Mouse (Mus musculus) layer of hippocampus, adult 11-12 months (tissue): ENCODE measurements around the gene Cfap54.

Source experiments
- DNase-seq: peaks from one replicate; pipeline ENCODE4 v3.0.0; 2022; ENCODE audit warnings: low spot score

Gene Cfap54

DNA sequence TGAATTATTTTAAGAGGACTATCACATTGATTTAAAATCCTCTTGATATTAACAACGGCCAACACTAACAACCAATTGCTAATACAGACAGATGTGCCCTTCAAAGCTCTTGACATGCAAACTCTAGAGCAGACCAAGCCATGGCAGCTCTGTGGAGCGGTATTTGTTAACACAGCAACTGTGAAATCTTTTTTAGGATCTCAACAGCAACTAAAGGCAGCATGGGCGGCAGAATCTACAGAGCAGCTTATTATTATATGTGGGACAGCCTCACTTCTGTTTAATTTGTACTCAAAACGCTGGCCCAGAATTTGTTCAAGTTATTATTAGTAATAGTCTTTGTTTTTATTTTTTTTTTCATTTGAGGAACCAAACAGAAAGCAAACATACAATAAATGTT is 28.1 kb downstream of the Cfap54 start:
- peak; percentile 25 for DNase-seq

DNA sequence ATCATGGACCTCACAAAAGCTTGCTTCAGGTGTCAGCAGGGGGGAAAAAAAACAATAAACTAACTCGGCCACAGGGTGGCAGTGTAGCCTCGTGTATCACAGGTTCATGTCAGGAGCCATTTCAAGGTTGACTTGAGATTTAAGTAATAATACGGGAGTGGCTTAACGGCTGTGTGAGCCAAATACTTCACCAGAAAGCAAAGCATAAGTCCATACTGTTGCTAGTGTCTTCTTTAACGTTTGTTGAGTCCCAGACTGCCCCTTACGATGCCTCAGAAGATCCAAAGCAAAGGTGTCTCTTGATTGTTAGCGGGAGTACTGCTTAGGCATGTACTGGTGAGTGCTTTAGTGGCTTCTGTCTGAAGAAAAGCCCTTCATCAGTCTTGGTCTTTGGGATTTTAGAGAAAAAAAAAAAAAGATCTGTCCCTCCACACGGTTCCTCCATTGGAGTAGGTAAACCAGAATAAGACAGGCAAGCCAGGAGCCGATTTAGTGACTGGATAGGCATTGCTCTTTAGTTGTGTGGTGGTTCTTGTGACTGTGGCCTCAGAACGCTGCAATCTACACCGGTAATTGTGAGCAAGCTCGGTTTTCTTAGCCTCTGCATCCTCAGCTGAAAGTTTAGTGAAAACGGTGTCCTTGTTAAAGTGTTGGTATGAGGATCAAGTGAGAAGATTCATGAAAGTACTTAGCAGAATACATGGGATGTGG is 30.2 kb downstream of the Cfap54 start:
- DNase-seq, result peak; percentile 84

DNA sequence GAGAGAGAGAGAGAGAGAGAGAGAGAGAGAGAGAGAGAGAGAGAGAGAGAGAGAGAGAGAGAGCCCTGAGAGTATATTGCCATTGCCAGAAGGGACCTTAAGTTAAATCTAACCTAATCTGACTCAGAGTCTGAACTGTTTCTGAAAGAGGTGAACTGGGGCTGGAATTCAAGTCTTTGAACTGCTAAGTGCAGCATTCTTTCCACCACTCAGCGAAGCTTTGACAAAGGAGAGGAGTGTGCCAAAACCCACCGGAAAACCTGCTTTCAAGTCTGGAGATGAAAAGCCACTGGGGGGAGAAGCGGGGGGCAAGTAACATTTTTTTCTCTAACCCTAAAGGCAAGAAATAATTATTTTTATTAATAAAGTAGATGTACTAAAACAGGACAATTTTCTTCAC is 30.8 kb downstream of the Cfap54 start:
- DNase-seq, result no peak

DNA sequence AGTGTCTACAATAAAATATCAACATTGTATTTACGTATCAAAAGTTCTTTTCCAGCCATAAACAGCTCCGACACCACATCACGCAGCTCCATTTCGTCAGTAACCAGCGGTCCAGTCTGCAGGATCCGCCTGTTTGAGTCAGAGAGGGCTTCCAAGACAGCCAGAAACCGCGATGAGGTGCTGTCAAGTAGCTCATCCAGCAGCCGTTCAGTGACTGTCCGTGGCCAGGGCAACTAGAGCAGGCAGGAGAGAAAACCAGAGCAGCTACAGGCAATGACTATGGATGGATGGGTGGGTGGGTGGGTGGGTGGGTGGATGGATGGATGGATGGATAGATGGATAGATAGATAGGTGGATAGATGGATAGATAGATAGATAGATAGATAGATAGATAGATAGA is 38.2 kb downstream of the Cfap54 start:
- no peak for DNase-seq

DNA sequence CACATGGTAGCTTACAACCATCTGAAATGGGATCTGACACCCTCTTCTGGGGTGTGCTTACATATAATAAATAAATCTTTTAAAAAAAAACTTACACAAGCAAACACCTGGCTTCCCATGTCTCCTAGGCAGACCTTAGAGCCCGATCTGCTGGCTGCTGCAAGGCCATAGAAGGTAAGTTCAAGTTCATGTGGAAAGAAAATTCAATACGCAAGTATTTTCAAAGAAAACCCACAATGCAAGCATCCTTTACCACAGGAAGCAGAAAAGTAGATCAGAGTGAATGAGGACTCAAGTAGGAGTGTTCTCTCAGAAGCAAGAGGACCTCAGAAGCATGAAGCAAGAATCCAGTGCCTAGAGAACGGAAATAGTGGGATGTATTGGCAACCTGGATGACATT is 39.6 kb downstream of the Cfap54 start:
- DNase-seq, result no peak

DNA sequence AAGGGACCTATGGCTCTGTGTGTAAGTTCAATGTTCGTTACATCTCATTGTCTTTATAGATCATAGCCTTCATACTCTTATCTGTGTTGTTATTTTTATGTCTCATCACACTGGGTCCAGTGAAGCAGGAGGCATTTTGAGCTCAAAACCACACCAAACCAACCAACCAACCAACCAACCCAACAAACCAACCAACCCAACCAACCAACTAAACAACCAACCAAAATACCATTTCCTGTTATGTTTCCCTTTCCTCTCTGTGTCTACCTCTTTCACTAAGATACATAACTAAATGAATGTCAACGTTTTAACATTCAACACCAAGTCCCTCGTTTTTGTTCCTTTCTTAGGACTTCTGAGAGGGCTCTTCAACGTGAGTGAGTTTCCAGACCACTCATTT is 40.0 kb downstream of the Cfap54 start:
- no peak for DNase-seq

DNA sequence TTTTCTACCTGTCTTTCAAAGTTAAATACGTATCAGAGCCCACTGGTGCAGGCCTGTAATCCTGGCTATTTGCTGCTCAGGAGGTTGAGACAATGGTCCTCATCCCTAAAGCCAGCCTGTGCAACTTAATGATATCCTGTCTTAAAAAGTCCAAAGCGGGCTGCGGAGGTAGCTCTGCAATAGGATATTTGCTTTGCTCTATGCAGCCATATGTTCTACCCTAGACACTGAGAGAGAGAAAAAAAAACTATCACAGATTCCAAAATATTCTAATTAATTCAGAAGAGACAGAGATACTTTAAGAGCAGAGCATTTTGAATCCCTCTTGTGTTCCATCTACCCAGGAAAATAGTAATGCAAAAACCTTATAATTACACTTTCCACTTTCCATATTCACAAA is 44.9 kb downstream of the Cfap54 start:
- no peak for DNase-seq

DNA sequence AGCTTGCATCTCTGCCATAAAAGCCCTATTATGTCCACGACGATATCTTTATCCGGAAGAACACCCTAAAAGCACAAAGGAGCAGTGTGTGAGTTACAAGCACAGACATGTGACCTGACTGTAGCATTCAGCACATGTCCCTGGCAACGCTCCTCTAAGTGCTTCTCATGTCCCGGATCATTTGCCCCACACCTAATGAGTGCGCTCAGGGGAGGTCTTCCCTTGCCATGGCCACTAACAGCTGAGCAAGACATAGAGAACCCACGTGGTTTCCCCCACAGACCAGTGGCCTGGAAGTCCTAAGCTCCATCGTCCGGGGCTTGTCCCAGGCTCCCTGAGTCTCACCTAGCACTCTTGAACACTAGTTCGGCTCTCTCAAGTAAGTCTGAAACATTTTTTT is 45.9 kb downstream of the Cfap54 start:
- DNase-seq, result no peak

DNA sequence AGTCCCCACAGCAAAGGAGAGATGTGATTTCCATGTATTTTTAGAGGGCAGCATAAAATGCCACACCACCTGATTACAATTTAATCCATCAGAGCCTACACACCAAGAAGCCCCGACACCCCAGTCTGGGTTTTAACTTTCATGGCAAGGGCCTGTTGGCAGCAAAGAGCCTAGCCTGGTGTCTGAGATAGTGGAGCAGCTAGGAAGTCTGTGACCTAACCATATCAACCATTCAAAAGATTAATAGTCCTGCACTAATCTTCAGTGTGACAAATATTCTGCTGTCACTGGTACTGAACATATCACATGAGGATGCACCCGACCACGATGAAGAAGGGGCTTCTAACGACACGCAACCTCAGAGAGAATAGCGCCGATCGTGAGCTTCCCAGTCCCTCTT is 58.1 kb downstream of the Cfap54 start:
- no peak for DNase-seq

DNA sequence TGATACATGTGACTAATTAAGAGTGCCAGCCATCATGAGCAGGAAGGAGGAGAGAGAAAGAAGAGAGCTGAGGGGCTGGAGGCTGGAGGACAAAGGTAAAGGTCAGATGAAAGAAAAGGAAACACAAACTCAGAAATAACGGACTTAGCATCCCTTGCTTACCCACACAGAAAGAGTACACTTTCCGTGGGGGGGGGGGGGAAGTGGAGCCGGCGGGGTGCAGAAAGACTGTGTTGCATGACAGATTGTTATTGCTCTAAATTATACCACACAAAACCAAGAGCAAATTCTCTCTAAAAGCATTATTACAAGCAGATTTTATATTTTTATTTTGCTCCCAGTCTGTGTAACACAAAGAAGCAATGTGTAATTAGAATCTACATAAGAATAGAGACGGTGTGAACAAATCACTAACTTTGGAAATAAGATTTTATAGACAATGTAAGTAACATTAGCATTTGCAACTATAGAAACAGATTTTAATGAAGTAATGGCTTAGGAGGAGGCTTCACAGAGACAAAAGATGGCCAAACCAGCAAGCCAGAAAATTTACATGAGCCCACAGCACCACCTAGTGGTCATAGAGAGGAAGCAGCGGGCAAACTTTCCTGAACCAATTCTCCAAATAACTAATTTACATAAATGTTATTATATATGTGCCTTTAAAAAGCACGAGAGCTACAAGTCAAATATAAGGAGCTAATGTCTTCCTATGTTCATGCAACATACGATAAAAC is 67.2 kb downstream of the Cfap54 start:
- DNase-seq, result peak; percentile 78

DNA sequence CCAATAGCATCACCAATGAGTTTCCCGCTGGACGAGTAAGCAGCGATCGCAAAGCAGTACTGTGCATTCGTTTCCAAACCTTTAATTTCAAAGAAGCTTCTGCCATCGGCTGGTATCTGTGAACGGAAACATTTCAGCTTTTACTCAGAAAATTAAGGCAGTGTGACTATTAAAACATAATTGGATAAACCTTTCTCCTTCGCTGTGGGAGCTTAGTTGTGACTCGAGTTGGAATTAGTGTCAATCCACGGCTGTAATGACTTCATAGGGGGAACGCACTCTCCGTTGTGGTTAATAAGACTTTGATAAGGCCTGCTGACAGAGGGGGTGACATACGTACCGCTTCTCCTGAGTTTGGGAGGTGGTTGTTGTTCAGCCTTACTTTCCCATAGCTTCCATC is 70.3 kb downstream of the Cfap54 start:
- no peak for DNase-seq

DNA sequence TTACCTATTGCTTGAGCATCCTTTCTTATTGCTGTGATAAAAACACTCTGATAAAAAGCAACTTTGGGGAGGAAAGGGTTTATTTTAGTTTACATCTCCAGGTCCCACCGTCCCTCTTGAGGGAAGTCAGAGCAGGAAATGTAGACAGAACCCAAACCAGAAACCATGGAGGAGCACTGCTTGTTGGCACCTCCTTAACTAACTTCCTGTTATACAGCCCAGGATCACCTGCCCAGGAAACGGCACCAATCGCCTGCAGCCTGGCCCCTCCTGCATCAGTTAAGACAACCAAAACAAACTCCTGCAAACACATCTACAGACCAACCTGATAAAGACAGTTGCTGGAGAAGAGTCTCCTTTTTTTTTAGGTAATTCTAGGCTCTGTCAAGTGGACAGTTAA is 74.4 kb downstream of the Cfap54 start:
- DNase-seq, result no peak

DNA sequence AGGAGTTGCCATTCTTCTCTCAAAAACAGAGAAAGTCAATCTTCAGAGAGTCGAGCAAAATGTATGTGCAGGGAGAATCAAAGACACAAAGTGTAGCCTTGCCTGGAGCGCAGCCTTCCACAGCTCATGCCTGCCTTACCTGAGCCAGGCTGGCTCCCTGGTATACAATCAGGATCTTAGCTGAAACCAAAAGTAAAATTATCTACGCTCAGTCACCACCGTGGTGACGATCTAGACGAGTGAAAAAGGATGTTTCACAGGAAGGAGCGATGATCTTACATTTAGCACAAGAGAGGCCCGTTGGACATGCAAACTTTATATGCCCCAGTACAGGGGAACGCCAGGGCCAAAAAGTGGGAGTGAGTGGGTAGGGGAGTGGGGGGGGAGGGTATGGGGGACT is 75.0 kb downstream of the Cfap54 start:
- no peak for DNase-seq

DNA sequence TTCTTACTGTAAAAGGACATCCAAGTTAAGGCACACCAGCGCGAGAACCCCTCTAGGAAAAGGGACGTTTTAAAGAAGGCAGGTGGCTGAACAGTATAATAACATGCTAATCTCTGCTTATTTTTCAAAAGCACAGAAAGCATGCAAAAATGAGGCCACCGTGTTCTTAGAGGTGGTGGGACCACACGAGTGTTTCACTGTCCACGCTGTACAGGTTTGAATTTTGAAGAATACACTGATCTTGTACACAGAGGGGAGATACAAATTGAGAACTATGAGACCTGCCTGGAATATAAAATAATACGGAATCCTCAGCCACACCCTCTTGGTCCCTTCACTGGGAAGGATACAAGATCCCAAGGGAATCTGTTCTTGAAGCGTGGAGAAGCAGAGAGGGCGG is 82.9 kb downstream of the Cfap54 start:
- no peak for DNase-seq

DNA sequence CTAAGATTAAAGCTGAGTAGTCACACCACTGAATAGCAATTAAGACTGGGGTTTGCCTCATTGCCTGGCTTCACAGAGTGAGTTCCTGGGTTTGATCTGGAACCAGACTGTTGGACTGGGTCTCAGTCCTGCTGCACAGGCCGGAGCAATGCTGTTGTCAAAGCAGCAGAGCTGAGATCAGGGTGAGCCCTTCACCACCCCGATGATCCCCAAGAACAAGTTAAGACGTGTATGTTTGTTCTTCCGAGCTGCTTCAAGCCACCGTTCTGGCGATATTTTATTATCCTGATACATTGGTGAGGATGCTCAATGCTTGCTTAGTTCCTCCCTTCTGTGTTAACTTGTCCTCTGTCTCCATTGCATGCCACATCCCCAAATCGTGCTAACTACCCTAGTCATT is 86.2 kb downstream of the Cfap54 start:
- no peak for DNase-seq

DNA sequence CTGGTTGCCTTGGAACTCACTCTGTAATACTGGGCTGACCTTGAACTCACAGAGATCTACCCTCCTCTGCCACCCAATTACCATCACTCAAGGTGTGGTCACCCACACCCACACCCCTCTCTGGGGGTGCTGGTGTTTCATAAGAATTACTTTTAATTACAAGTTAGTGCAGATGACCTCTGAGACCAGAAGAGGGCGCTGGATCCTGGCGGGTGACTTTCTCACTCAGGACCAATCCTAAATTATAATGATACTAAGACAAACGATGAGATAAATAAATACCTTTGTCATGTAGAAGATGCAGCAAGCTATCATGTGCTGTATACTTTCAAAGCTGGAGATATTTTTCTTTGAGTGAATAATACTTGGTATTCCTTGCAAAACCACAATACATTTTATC is 87.1 kb downstream of the Cfap54 start:
- DNase-seq, result no peak

DNA sequence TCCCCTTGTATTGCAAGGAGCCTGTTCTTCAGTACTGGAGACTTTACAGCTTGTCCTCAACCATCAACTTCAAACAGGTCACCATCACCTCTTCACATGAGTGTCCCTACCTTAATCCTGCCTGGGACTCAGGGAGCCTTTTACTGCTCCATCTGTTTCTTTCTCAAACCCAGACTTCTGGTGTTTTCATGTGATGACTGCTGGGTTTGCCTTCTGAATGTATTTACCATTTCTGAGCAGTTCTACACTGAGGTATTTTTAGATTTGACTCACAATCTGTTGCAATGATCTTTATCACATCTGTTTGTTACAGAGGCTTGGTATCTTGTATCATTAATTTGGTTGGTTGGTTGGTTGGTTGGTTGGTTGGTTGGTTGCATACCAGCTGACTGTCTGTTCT is 88.9 kb downstream of the Cfap54 start:
- no peak for DNase-seq

DNA sequence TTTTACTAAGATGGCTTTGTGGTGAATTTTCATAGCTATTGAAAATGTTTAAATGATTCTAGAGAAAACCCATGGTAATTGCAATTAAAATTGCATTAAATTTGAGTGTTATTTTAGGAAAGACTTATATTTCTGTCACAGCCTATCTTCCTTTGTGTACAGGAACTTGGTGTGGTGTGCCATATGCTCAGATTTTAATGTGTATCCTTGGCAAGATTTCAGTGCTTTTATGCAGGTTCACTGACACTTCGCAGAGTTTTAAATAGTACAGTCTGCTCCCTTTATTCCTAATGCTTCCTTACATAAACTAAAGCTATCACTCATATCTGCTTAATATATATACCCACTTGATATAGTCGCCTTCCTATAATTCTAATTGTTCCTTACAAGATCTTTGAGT is 90.8 kb downstream of the Cfap54 start:
- no peak for DNase-seq

DNA sequence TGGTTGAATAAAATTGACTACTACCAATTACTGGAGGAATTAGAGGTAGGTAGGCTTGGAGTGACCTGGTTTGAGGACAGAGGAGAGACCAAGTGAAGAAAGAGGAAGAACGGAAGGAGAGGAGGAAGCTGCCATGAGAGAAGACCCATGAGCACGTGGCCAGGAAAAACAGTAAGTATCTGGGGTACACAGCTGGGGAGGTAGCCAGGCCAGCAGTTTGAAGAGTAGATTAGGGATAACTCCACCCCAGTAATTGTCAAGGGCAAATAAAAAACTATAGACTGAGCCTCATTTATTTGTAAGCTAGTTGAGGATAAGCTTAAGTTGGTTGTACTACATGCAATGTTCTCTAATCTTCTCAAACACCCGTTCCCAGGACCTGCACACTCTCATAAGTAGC is 116.3 kb downstream of the Cfap54 start:
- no peak for DNase-seq

DNA sequence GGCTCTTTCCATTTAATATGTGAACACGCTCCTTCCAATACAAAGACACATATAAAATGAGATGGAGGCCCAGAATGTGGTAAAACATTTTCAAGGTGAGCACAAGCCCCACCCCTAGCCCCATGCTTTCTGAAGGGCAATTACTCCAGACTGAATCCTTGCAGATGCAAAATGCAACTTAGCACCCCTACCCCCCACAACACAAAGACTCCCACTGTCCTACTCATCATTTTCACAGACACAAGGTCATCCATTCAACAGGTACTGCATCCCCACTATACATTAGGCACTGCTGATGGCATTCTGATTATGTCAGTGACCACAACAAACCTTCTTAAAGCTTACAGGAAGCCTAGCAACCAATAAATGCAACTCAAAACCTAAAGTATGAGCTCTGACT is 131.4 kb downstream of the Cfap54 start:
- DNase-seq, result no peak

DNA sequence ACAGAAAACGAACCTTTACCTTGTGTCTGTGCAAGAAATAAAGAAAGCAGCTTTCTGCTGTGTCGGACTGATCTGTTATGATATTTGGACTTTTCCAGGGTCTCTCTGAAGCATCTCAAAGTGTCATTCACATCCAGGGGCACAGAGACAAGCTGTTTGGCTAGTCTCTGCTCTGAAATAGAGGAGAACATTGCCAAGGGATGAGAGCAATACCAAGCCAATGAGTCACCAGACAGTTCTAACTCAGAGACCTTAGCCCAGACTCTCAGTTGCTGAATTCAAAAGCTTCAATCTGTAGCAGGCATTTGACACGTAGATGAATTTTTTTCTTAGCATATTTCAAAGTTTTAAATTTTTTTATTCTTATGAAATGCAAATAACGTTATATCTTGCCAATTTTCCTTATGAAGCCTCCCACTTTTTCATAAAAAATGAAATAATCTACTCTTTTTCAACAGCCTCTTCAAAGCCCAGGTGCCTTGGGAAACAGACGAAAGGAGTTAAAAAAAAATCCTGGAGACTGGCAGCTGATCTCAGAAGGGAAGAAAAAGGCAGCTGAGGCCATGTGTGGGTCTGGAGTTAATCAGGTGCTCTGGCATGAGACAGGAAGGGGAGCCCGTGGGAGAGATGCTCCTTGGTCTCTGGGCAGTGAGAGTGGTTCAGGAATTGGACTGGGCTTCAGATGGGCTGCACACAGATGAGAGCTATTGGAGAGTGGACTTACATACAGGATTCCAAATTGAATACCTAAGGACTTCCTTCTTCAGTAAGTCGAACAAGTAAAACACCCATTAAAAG is 138.4 kb downstream of the Cfap54 start:
- no peak for DNase-seq

DNA sequence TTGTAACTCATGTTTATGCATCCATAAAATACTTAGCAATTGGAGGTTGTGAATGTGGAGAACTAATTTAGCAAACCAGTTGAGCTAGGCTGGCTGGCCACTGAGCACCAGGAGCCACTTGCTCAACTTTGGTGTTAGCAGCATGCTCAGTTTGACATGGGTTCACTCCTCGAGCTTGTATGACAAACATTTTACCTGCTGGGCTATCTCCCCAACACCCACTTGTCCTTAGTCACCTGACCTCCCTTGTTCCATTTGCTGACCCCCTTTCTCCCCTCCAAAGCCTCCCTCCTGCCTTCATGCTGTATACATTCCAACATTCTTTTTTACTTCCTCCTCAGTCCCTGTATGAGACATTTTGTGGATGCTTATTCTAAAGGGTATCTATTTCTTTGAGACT is 139.8 kb downstream of the Cfap54 start:
- no peak for DNase-seq

DNA sequence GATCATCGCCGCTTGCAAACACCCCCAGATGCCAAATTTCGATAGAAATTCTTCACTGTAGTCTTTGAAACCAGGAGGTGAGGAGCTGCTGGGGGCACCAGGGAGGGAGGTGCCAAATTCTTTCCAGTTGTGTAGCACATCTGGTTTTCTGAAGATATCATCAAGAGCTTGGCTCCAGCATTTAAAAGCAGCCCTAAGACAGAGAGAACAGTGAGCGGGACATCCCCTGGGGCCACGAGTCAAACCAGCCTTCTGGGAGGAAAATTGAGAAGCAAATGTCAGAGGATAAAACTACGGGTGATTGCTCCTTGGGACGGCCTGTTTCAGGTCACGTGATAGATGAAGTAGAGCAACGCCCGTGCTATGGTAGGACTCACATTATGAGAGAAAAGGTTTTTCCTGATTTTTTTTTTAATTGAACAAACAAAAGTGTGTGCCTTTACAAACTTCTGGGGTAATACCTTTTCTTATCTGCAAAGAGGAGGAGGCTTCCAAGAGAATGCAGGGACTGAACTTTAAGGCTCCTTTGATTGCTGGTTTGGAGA is 143.6 kb downstream of the Cfap54 start:
- DNase-seq, result no peak
